In the genomic region with DNA sequence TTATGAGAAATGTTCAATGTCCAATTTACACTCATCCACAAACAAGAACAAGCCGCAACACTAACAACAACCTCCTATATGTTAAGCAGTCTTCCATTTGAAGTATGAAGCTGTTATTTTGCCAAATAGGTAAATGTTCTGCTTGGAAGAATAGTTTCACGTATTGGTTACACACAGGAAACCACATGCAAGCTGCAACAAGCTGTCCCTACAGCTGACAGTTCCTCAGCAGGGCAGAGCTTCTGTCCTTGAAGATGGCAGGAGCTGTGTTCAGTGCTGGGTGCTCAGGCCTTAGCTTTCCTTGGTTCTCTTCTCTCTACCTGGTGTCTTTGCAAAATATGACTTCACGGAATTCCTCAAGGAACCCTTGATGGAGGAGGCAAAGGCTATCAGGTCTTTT, we compare ENCODE assay signal across 15 mouse cellular contexts.
"Had no signal": no experiment of that assay in that cellular context is flagged by ENCODE, and none has a peak within 500 bp of the region (broad histone marks: within the 10 kb centered on the region; RNA-seq: fewer than 3 reads in every experiment).

No protein-coding gene starts in this region.

- H3K36me3 ChIP-seq: limb, embryonic 15.5 days; liver, embryonic 13.5 days; midbrain, embryonic 12.5 days; stomach, embryonic 15.5 days had no signal

- H3K9ac ChIP-seq: limb, embryonic 15.5 days; liver, embryonic 13.5 days; midbrain, embryonic 12.5 days; stomach, embryonic 15.5 days had no signal

- DNase-seq: kidney, adult 8-10 months; kidney, postnatal 25 days; layer of hippocampus, adult 9-11 months; layer of hippocampus, postnatal 36 days; liver, embryonic 13.5 days; lung, adult 2 months; lung, postnatal 36 days; right cerebral cortex, postnatal 25 days had no signal

- ATAC-seq: intestine, postnatal 0 days; lung, postnatal 0 days; midbrain, embryonic 16.5 days had no signal

- H3K9me3 ChIP-seq: limb, embryonic 15.5 days; liver, embryonic 13.5 days; megakaryocyte, embryonic 14.5 days; midbrain, embryonic 12.5 days; stomach, embryonic 15.5 days had no signal

- H3K27ac ChIP-seq: limb, embryonic 15.5 days; liver, embryonic 13.5 days; midbrain, embryonic 12.5 days; stomach, embryonic 15.5 days had no signal

- H3K27me3 ChIP-seq: limb, embryonic 15.5 days; liver, embryonic 13.5 days; megakaryocyte, embryonic 14.5 days; midbrain, embryonic 12.5 days; stomach, embryonic 15.5 days had no signal

- H3K4me3 ChIP-seq: limb, embryonic 15.5 days; liver, embryonic 13.5 days; megakaryocyte, embryonic 14.5 days; midbrain, embryonic 12.5 days; stomach, embryonic 15.5 days had no signal

- H3K4me2 ChIP-seq: limb, embryonic 15.5 days; liver, embryonic 13.5 days; midbrain, embryonic 12.5 days; stomach, embryonic 15.5 days had no signal

- H3K4me1 ChIP-seq: liver, embryonic 13.5 days; stomach, embryonic 15.5 days had no signal
